Mouse (Mus musculus): Measurements from ENCODE around the gene Prkacb.

Gene Prkacb

GRCm38 (mm10) chr3:146718251-146718650 is 94.5 kb downstream of the Prkacb start:
- no peak for DNase-seq

DNA sequence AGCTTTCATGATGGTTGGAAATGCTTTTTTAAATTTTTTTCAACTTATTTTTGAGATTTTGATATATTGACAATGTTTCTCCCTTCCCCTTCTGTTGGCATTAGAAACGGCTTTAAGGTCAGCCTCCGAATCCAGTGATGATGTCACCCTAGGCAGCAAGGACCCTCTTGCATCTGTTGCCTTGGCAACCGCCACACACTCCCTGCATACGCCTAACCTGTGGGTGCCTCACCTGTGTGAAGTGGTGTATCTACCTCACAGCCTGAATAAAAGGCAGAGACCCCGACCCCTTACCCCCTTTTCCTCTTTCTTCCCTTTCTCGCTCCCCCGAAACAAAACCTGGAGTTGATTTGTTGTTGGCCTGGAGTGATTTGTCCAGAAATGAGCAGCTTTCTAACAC is 100.5 kb downstream of the Prkacb start:
- DNase-seq, result no peak

DNA sequence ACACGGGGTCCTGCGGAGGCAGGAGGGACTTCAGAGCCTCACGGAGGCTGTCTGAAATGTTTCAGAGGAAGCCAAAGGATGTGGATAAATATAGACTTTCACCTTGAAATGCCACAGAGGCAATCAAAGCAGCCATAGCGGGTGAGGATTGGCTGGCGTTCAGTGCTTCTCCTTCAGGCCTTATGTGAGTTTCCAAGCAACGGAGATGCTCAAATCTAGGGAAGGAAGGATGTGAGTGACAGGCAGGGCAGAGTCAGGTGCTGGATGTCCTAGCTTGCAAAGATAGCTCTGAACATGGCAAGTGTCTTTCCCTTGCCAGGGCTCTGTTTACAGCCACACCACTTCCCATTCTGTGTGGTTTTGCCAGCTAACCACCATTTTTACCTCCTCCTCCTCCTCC is 101.2 kb downstream of the Prkacb start:
- DNase-seq, result no peak

DNA sequence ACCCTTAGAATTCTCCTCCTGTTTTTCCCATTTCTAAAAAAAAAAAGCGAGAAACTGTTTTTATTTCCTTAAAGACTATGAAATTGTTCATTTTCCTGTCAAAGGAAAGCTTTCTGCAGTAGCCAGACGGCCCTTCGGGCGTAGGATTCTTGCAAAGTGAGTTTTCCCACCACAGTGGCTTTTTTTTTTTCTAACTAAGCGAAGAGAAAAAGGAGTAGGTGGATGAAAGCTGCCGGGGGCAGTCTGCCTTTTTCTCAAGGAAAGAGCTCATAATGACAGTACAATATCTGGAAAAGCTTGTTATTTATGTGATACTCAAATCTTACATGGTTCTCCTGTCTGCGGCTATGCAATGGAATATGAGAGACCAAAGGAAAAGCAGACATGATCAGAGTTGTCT is 101.7 kb downstream of the Prkacb start:
- no peak for DNase-seq

GRCm38 (mm10) chr3:146709086-146709485 is 103.7 kb downstream of the Prkacb start:
- no peak for DNase-seq

DNA sequence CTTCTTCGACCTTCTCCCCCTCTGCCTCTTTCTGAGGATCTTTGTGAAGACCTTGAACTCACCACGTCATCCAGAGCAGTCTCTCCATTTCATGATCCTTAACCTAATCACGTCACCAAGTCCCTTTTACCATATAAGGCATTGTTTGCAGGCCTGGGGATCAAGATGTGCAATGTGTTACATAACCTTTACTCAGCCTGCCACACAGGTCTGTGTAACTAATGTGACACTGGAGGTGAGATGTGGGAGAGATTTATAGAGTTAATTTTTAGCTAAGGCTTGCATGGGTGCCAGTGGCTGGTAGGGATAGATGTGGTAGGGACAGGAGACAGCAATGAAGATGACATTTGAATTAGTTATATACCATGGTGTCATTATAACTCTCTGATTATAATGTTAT is 104.4 kb downstream of the Prkacb start:
- no peak for DNase-seq

DNA sequence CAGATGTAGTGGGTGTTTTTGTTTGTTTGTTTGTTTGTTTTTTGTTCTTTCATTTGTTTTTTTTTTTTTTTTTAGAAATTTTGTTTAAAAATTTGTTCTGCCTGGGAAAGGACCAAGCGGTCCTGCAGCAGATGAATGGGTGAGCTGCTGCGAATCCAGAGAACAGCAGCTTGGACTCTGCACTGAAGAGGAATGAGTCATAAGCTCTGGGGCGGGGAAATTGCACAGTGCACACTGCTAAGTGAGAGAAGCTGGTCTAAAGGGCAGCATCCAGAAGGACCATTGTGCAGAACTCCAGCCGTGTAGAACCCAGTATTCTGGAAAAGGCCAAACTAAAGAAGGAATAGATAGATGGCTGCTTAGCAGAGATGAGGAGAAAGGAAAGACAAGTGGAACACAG is 108.7 kb downstream of the Prkacb start:
- no peak for DNase-seq

GRCm38 (mm10) chr3:146700051-146700450 is 112.7 kb downstream of the Prkacb start:
- DNase-seq, result no peak

DNA sequence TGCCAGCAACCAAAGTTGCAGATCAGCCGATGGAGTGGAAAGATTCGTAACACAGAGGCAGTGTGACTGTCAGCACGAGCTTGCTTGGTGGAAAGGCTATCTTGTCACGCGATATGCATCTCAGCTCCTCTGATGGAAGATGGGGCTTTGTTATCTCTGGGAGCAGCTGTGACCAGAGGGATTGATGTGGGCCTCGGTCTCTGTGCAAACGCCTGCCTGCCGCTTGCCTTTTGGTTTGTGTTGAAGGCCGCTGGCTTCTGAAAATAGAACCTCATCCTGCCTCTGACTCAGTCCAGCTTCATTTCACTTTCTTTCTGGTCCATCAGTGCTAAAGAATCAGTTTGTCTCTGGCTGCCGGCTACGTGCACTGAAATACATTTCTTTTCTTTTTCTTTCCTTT is 113.8 kb downstream of the Prkacb start:
- no peak for DNase-seq

DNA sequence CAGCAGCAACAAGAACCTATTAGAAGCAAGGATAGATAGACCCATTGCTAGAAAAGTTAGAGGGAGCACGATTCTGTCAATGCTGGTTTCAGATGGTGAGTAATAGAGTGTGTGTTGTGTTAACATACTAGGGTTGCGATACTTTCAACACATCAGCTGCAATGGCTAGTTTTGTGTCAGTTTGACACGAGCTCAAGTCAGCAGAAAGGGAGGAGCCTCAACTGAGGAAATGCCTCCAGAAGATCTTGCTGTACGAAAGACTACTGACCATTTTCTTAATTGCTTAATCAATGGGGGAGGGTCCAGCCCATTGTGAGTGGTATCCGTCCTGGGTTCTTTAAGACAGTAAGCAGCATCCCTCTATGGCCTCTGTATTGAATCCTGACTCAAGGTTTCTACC is 120.2 kb downstream of the Prkacb start:
- DNase-seq, result no peak

DNA sequence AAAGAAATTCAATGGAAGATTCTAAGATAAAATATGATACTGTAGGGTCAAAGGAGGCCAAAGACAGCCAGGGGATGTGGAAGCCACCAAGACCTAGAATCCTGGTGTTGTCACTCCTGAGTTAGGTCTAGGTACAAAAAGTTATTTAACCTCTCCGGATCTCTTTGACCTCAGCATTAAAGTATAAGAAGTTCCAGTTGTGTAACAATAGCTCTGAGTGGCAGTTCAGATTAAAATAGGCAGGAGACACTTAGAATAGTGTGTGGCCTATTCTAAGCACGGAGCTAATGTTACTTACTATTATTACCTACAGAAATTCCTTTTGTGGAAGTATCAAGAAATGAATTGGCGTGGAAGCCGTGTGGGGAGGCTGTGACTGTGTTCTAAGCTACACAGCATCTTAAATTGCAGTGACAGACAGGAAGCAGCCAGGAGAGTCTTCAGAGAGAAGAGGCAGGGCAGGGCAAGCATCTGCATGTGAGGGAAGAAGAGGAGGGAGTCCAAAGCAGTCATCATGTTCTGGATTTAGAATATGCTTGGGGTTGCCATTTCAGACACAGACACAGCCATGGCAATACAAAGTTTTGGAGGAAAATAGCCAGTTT is 125.6 kb downstream of the Prkacb start:
- no peak for DNase-seq

DNA sequence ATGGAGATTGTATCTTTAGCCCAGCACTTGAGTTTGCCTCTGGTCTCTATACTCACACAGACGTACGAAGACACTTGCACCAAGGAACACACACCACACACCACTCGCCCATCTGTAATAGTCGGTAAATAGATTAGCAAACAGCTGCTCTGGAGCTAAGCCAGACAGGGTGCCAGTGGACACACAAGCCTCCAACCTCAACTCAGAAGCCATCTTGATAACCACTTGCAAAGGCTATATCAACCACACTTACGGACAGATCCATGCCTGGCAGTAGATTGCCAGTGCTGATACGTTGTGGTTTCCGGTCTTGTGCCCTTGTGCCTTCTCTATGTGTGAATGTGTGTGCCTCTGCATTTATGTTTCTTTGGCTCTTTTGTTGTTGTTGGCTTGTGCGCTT is 126.4 kb downstream of the Prkacb start:
- DNase-seq, result no peak

DNA sequence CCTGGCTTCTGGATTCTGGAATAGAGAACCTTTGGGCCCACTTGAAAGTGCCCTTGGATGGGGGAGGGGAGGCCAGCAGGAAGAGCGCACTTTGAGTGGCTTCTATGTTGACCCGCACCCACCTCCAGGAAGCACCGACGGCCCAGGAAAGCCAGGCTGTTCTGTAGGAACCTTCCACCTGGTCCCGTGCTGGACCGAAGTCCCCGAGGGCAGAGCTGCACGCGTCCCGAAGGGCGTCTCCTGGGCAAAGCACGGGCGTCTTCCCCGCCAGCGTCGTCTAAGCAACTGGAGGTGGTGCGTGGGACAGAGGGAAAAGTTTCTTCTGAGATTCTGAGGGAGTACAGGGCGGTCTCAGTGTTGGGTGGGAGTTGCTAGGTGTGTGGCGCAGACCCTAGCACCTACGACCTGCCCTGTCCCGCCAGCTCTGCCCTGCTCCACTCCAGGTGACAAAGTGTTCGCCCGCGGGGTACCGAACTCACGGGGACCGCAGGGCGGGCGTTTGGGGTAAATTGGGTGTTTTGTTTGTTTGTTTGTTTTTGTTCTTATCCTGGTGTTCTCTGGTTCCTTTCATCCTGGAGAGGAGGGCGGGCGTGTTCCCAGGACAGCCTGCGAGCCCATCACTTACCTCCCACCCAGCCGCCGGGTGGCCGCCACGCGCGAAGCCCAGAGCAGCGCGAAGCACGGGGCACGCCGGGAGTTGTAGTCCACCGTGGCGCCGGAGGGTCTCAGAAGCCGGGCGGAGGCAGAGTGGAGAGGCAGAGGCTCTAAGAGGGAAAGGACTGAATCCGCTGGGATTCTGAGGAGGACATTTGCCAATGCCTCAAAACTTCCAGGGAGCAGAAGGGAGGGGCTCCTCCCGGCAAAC is 127.7 kb downstream of the Prkacb start, which contains the start of gene Samd13:
TSS of gene Samd13 (minus strand) at position 782 of the 865 bp plus-strand sequence.
- peak; percentile 54 for DNase-seq

DNA sequence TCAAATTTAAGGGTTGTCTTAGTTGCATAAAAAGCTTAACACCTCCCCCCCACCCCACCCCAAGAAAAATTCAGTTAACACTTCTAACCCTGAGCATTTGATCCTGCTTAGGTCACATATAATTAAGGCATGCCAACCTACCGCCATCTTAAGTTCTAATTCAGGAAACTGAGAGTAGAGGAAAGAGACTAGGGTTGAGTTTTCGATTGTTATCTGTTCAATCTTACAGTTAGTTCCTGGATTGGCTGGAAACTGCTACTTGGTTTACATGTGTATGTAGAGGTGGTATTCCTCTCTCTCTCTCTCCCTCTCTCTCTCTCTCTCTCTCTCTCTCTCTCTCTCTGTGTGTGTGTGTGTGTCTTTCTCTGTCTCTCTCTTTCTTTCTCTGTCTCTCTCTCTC is 129.7 kb downstream of the Prkacb start:
- DNase-seq, result no peak

GRCm38 (mm10) chr3:146682140-146682651 is 130.6 kb downstream of the Prkacb start:
- DNase-seq, result peak; percentile 53

DNA sequence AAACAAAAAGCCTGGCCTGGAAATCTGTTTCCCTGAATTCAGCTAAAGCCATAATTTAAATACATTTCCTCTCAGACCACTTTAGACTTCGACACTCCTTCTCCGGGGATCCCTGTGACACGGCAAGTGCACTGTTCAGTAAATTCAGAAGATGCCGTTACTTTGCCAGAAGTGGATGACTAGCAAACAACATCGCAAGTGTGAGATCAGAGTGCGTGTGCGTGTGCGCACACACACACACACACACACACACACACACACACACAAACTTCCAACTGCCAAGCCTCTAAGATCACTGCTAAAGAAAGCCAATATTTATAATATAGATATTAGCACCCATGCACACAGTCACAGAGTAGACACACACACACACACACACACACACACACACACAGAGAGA is 131.1 kb downstream of the Prkacb start:
- no peak for DNase-seq

DNA sequence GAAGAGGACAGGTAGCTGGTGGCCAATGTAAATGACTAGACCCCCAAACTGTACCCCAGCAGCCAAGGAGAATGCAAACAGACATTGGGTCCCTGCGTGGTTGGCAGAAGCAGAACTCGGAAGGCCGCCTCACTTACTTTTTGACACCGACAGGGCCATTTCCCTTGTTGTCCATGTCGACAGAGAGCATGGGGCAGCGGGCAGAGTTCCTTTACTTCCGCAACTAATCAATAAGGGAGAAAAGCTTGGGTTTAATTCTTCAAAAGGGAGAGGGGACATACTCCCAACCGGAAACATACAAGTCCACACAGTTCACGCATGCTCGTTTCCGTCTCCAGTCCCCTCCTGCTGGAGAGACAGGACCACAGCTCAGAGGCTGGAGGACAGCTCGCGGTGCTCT is 132.2 kb downstream of the Prkacb start:
- no peak for DNase-seq

DNA sequence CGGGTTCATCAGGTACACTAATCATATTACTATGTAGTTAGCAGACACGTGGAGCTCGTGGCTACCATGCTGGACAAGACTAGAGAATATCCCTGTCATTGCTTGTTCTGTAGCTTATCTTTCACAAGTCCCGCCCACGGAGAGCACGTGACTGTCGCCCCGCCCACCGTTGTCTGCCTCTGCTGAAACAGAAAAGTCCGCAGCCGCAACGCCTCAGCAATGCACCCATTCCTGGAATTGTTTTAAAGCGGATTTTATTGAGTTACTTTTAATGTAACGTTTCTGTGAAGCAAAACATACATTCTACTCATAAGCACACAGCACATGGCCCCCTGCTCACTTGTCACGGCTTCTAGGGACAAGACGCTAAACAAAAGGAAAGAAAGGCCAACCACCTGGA is 133.1 kb downstream of the Prkacb start:
- no peak for DNase-seq
